ENCODE assay signal across 1 mouse cellular context in genomic region chr11:105948255-105948654, GRCm38 (mm10).
TF ChIP-seq lines count a peak whose summit lies in the region.

No protein-coding gene starts in this region.

TF ChIP-seq in C2C12, 6 proteins besides CTCF, POLR2A, EP300 and RAD21:
- no peak for TF ChIP-seq MYOG (IDR thresholded peaks at IDR 0.05; ENCODE audit: control insufficient read depth, extremely low read depth, insufficient read length)
- TF ChIP-seq MAX (IDR thresholded peaks at IDR 0.05): peak; percentile 78
